Mouse (Mus musculus): Measurements from ENCODE around the gene Syt6. TPM values are rescaled to one million over a fixed set of nuclear protein-coding genes. Genes with fewer than 3 reads are reported as not detected.
"Not testable (repeated sequence)": the region's sequence is repeated elsewhere in the genome, so short reads cannot be mapped to it uniquely, and the experiment has no call there.

Syt6 gene
- polyA plus RNA-seq, 1 experiment from 2014 or later, result 14.8 TPM

DNA sequence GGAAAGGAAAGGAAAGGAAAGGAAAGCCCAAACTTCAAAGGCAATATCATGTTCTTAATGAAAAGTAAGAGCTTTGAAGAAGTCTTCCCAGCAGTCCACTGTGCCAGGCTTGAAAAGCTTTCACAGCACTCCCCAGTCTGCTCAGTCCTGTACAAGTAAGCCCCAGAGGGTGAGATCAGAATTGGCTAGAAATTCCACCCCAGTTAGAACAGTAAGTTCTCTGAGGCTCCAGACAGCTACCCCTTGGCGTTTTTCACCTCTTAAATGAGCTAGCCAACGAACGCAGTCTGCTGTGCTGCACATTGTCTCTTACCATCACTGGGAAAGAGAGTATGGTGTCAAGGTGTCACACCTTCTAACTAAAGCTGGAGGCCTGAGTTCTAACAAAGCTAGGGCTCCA is 52.6 kb downstream of the Syt6 start:
- no peak for ATAC-seq
- Histone ChIP-seq H3K9ac (ENCODE audit: low read depth, low read length) (no peak overlapping the region), H3K4me3 (ENCODE audit: low read depth, low read length) (no peak overlapping the region), H3K4me2 (ENCODE audit: low read length) (no peak overlapping the region), H3K9me3 (replicated peaks; ENCODE audit: control insufficient read depth, low read length, poor library complexity, severe bottlenecking) (no peaks in the 10 kb centered on the region), H3K36me3 (ENCODE audit: control insufficient read depth, insufficient read depth, low read length) (no peaks in the 10 kb centered on the region), H3K27me3 (ENCODE audit: control insufficient read depth, insufficient read depth, low read depth, low read length) (no peaks in the 10 kb centered on the region), H3K27ac (ENCODE audit: low read length) (no peak overlapping the region), H3K4me1 (ENCODE audit: control insufficient read depth, insufficient read depth, low read length) (no peaks in the 10 kb centered on the region)
- WGBS, result 87% methylated on average over 3 of the region's 3 CpGs

DNA sequence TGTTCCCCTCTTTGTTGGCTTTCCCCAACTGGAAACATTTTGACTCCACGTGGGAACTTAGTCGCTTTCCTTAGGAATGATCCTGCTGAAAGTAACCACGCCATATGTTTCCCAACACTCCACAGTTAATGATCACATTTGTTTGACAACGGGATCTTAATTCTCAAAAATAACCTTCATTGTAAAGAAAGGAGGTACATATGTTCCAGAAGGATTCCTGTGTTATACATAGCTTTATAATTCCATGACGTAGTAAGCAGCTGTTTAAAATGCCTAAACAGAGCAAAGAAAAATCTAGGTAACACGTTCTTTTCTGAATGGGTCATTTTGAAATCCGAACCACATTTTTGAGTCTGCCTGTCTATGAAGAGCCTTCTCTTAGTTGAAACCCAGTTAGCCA is 58.1 kb downstream of the Syt6 start:
- Histone ChIP-seq H3K4me3 (ENCODE audit: low read depth, low read length) (no peak overlapping the region), H3K27me3 (ENCODE audit: control insufficient read depth, insufficient read depth, low read depth, low read length) (no peaks in the 10 kb centered on the region), H3K27ac (ENCODE audit: low read length) (no peak overlapping the region), H3K9ac (ENCODE audit: low read depth, low read length) (no peak overlapping the region), H3K4me2 (ENCODE audit: low read length) (no peak overlapping the region), H3K9me3 (replicated peaks; ENCODE audit: control insufficient read depth, low read length, poor library complexity, severe bottlenecking) (no peaks in the 10 kb centered on the region), H3K36me3 (ENCODE audit: control insufficient read depth, insufficient read depth, low read length) (no peaks in the 10 kb centered on the region), H3K4me1 (ENCODE audit: control insufficient read depth, insufficient read depth, low read length) (no peaks in the 10 kb centered on the region)
- 90% methylated on average over 7 of the region's 7 CpGs for WGBS
- no peak for ATAC-seq

DNA sequence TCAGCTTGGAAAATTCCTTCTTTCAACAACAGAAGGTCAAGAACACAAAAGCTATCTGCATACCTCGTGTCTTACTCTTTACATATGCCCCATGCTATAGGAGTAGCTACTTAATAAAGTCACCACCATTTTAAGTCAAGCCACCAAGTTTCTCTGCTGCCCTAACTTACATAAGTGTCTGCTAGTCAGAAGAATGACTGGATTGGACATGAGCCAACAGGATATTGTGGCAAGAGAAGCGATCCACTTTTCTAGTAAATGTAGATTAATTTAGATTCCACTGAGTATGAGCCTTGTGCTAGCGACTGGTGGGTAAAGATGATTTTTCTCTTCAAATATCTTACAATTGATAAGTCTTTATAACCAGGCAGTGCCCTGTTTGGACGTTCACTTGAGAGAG is 58.8 kb downstream of the Syt6 start:
- ATAC-seq, result no peak
- WGBS, result 81% methylated on average over 4 of the region's 4 CpGs

DNA sequence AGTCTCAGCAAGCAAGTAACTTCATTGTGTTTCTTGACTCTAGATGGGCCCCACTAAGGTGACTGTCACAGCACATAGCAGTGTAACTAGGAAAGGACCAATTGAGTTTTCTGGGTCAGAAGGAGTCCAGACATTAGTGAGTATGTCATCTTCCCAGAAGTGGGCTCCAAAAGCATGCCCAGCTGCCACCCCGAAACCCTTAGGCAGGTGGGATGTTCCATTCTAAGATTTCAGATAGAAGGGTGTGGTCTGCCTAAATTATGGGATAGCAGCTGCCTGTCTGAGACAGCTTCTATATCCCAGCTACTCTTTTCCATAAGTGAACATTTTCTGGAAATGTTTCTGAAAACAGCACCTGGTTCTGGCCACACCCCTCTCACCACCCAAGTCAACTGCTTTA is 59.2 kb downstream of the Syt6 start:
- no peaks in the 10 kb centered on the region for H3K27me3 ChIP-seq (ENCODE audit: control insufficient read depth, insufficient read depth, low read depth, low read length)
- no peaks in the 10 kb centered on the region for H3K36me3 ChIP-seq (ENCODE audit: control insufficient read depth, insufficient read depth, low read length)
- H3K9me3 ChIP-seq (replicated peaks; ENCODE audit: control insufficient read depth, low read length, poor library complexity, severe bottlenecking), result no peaks in the 10 kb centered on the region
- WGBS, result 96% methylated on average over 1 of the region's 1 CpGs
- no peak overlapping the region for H3K4me3 ChIP-seq (ENCODE audit: low read depth, low read length)
- ATAC-seq, result no peak
- H3K27ac ChIP-seq (ENCODE audit: low read length), result no peak overlapping the region
- no peaks in the 10 kb centered on the region for H3K4me1 ChIP-seq (ENCODE audit: control insufficient read depth, insufficient read depth, low read length)
- H3K4me2 ChIP-seq (ENCODE audit: low read length), result no peak overlapping the region
- H3K9ac ChIP-seq (ENCODE audit: low read depth, low read length), result no peak overlapping the region

More for the DNA sequence above, 58.8 kb downstream of the Syt6 start:
- no peaks in the 10 kb centered on the region for H3K36me3 ChIP-seq (ENCODE audit: control insufficient read depth, insufficient read depth, low read length)
- H3K27me3 ChIP-seq (ENCODE audit: control insufficient read depth, insufficient read depth, low read depth, low read length), result no peaks in the 10 kb centered on the region
- no peak overlapping the region for H3K27ac ChIP-seq (ENCODE audit: low read length)
- no peaks in the 10 kb centered on the region for H3K9me3 ChIP-seq (replicated peaks; ENCODE audit: control insufficient read depth, low read length, poor library complexity, severe bottlenecking)
- no peak overlapping the region for H3K4me2 ChIP-seq (ENCODE audit: low read length)
- H3K4me3 ChIP-seq (ENCODE audit: low read depth, low read length), result no peak overlapping the region
- H3K9ac ChIP-seq (ENCODE audit: low read depth, low read length), result no peak overlapping the region
- H3K4me1 ChIP-seq (ENCODE audit: control insufficient read depth, insufficient read depth, low read length), result no peaks in the 10 kb centered on the region

DNA sequence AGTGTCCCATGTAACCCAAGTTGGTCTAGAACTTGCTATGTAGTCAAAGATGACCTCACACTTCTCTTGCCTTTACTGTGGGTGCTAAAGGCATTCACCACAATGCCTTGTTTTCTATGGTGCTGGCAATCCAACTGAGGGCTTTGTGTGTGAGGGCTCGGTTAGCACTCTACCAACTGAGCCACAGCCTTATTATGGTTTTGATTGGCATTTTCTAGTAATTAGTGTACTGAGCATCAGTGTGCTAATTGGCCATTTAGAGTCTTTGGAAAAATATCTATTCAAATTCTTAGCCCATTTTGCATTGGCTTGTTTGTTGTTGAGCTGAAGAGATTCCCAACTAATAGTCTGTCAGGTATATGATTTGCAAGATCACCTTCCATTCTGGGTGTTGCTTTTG is 62.6 kb downstream of the Syt6 start:
- Histone ChIP-seq H3K4me1 (ENCODE audit: control insufficient read depth, insufficient read depth, low read length) (peaks cover 3% of the 10 kb centered on the region; the same call in 1 of the 2 replicates), H3K27me3 (ENCODE audit: control insufficient read depth, insufficient read depth, low read depth, low read length) (no peaks in the 10 kb centered on the region), H3K4me3 (ENCODE audit: low read depth, low read length) (no peak overlapping the region), H3K27ac (ENCODE audit: low read length) (no peak overlapping the region), H3K36me3 (ENCODE audit: control insufficient read depth, insufficient read depth, low read length) (no peaks in the 10 kb centered on the region), H3K9ac (ENCODE audit: low read depth, low read length) (no peak overlapping the region), H3K9me3 (replicated peaks; ENCODE audit: control insufficient read depth, low read length, poor library complexity, severe bottlenecking) (no peaks in the 10 kb centered on the region), H3K4me2 (ENCODE audit: low read length) (no peak overlapping the region)
- 84% methylated on average over 1 of the region's 1 CpGs for WGBS
- ATAC-seq, result no peak

DNA sequence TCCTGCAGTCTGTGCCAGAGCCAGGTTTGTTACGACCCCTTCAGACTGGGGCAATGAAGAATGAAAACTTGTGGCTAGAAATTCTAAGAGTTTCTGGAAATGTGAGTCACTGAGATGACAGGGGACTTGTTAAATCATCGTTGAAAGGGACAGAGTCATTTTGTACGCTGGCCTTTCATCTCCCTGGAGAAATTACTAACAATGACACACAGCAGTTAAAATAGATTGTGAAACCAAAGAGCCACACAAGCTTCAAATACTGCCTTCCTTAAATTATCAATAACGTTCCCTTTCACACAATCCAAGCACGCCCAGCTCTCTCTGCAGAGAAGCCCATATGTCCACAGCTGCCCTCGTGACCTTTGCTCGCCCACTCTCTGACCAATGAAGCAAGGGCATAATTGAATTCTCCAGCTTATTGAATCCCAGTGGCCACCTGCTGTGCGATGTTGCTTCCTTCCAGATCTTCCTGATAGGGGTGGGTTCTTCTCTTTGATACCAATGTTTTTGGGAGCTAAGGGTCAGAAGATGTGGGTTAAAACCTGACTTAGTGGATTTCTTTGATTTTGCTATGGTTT is 65.3 kb downstream of the Syt6 start:
- Histone ChIP-seq H3K9me3 (replicated peaks; ENCODE audit: control insufficient read depth, low read length, poor library complexity, severe bottlenecking) (no peaks in the 10 kb centered on the region), H3K4me2 (ENCODE audit: low read length) (no peak overlapping the region), H3K4me1 (ENCODE audit: control insufficient read depth, insufficient read depth, low read length) (peaks cover 3% of the 10 kb centered on the region; the same call in 1 of the 2 replicates), H3K27me3 (ENCODE audit: control insufficient read depth, insufficient read depth, low read depth, low read length) (no peaks in the 10 kb centered on the region), H3K36me3 (ENCODE audit: control insufficient read depth, insufficient read depth, low read length) (no peaks in the 10 kb centered on the region), H3K4me3 (ENCODE audit: low read depth, low read length) (no peak overlapping the region), H3K9ac (ENCODE audit: low read depth, low read length) (no peak overlapping the region), H3K27ac (ENCODE audit: low read length) (no peak overlapping the region)
- WGBS, result 29% methylated on average over 8 of the region's 8 CpGs
- ATAC-seq, result no peak

DNA sequence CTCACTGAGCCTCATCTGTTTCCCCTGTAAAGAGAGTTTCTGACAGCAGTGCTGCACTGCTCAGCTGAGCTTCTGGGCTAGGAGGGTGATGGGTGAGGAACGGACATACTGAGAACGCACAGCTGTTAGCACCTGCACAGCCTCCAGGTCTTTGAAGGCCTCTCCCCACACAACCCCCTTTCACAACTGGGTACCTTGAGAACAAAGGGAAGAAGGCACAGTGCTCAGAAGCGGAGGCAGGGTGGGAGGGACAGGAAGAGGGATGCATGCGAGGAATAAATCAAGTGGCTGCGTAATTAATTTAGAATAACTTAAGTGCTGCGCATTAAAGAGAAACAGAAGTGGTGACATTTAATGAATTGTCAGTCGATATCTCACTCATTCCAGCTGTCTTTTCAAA is 66.3 kb downstream of the Syt6 start:
- Histone ChIP-seq H3K4me2 (ENCODE audit: low read length) (no peak overlapping the region), H3K27me3 (ENCODE audit: control insufficient read depth, insufficient read depth, low read depth, low read length) (no peaks in the 10 kb centered on the region), H3K4me3 (ENCODE audit: low read depth, low read length) (no peak overlapping the region), H3K9ac (ENCODE audit: low read depth, low read length) (no peak overlapping the region), H3K4me1 (ENCODE audit: control insufficient read depth, insufficient read depth, low read length) (peaks cover 3% of the 10 kb centered on the region; the same call in 1 of the 2 replicates), H3K36me3 (ENCODE audit: control insufficient read depth, insufficient read depth, low read length) (no peaks in the 10 kb centered on the region), H3K27ac (ENCODE audit: low read length) (no peak overlapping the region), H3K9me3 (replicated peaks; ENCODE audit: control insufficient read depth, low read length, poor library complexity, severe bottlenecking) (no peaks in the 10 kb centered on the region)
- peak; percentile 67; the same call in 1 of the 2 replicates for ATAC-seq
- 35% methylated on average over 7 of the region's 7 CpGs for WGBS

DNA sequence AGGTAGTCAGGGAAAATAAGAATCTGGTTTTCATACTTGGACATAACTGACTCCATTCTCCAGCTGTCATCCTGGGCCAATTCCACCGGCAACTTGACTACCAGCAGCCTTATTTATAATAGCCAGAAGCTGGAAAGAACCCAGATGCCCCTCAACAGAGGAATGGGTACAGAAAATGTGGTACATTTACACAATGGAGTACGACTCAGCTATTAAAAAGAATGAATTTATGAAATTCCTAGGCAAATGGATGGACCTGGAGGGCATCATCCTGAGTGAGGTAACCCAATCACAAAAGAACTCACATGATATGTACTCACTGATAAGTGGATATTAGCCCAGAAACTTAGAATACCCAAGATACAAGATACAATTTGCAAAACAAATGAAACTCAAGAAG is 70.9 kb downstream of the Syt6 start, which contains the start of gene Atg4a-ps:
Gene Atg4a-ps (minus strand): TSS at position 101 of the 400 bp plus-strand sequence.
- H3K4me2 ChIP-seq (ENCODE audit: low read length); H3K9ac ChIP-seq (ENCODE audit: low read depth, low read length); H3K36me3 ChIP-seq (ENCODE audit: control insufficient read depth, insufficient read depth, low read length); H3K4me3 ChIP-seq (ENCODE audit: low read depth, low read length); H3K9me3 ChIP-seq (replicated peaks; ENCODE audit: control insufficient read depth, low read length, poor library complexity, severe bottlenecking); H3K4me1 ChIP-seq (ENCODE audit: control insufficient read depth, insufficient read depth, low read length); H3K27me3 ChIP-seq (ENCODE audit: control insufficient read depth, insufficient read depth, low read depth, low read length); H3K27ac ChIP-seq (ENCODE audit: low read length); ATAC-seq: not testable (repeated sequence)
- 94% methylated on average over 2 of the region's 2 CpGs for WGBS

DNA sequence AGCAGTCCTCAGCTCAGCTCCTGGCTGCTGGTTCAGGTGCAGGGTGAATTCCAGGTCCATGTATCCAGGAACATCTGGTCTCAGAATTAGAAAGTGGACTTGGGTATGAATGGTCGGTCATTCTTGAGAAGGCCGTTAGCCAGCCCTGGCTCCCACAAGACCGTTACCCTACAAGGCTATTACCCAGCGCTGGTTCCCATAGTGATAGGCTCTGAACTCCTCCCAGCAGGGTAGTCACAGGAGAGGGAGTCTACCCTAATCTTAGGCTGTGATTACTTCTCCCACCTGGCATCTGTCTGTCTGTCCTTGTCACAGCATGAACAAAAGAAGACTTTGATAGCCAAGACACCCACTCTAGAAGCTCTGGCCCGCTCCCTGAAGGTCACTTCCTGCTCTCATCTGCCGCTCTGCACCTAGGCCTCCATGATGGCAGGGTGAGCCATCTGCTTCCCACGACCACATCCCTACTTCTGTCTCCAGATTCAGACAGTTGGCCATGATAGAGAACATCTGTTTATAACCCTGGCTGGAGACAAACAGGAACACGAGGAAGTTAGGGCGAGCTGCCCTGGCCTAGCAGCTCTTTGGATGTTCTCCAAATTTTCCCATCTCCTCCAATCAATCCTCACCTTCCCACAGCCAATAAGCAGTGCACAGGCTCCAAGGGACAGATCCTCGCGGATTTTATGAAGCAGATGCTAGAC is 72.3 kb downstream of the Syt6 start:
- 84% methylated on average over 11 of the region's 11 CpGs for WGBS
- no peak for ATAC-seq
- no peaks in the 10 kb centered on the region for H3K27me3 ChIP-seq (ENCODE audit: control insufficient read depth, insufficient read depth, low read depth, low read length)
- H3K4me3 ChIP-seq (ENCODE audit: low read depth, low read length), result no peak overlapping the region
- H3K4me1 ChIP-seq (ENCODE audit: control insufficient read depth, insufficient read depth, low read length), result no peaks in the 10 kb centered on the region
- no peak overlapping the region for H3K9ac ChIP-seq (ENCODE audit: low read depth, low read length)
- no peak overlapping the region for H3K4me2 ChIP-seq (ENCODE audit: low read length)
- no peaks in the 10 kb centered on the region for H3K36me3 ChIP-seq (ENCODE audit: control insufficient read depth, insufficient read depth, low read length)
- no peaks in the 10 kb centered on the region for H3K9me3 ChIP-seq (replicated peaks; ENCODE audit: control insufficient read depth, low read length, poor library complexity, severe bottlenecking)
- no peak overlapping the region for H3K27ac ChIP-seq (ENCODE audit: low read length)

Measured in midbrain, embryonic 16.5 days (tissue).